Mouse (Mus musculus): ENCODE results near the gene Aadacl3.

- TF ChIP-seq CTCF (IDR thresholded peaks at IDR 0.05; ENCODE audit: low read depth, low read length) (no peak), POLR2A (IDR thresholded peaks at IDR 0.05; ENCODE audit: extremely low read depth, insufficient read depth, low read length) (no peak)
These were observed 59.0 kb downstream of the Aadacl3 start for GRCm38 (mm10) chr4:144404456-144405086.
